Mouse (Mus musculus) thymus, postnatal 25 days (tissue): ENCODE measurements around the gene Rai14.

Experiments
- DNase-seq: peaks from one replicate; pipeline ENCODE4 v3.0.0; 2022

The Rai14 gene

DNA sequence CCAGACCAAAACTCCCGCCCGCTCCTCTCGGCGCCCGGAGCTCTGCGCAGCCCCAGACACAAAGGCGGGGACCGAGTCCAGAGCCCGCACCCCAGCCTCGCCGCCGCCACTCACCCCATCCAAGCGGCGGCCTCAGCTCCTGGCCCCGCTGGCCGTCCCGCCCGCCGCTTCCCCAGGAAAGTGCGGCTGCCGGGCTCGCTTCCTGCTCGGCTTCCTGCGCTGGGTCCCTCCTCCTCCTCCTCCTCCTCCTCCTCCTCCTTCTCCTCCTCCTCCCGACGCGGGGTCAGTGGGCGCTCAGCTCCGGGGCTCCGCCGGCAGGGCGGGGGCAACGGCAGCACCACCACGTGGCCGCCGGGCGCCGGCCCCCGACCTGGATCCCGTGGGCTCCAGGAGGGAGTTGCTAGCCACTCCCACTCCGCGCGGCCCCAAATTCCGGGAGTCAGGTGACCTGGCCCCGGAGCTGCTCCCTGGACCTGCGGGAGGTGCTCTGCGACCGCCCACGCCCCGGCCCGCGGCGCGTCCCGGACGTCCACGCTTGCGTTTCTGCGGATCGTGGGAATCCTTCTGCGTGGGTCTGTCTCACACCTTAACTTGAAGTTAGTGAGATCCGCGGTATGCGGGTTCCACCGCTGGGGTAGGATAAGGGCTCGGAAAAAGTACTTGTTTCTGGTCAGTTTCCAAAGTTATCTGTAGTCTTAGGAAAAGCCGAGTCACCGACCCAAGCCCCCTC is at the start of gene Rai14:
Rai14 (minus strand) TSS at position 216 of the 730 bp plus-strand sequence.
- DNase-seq, result peak; percentile 3

DNA sequence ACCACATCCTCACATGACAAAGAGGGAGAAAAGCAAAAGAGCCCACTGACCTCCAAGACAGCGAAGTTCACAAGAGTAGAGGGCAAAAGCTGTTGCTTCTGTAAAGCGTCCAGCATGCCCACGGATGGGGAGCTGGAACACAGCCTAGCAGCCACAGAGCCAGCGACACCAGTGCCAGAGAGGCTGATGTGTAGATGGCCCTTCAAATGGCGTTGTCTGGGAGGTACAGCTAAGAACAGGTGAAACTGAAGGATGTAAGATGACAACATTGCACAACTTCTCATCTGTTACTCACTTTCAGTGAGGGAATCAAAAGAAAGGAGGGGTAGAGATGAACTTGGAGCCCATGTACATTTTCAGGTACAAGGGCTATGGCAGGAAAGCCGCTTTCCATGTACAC is 47.0 kb upstream of the Rai14 start:
- no peak for DNase-seq

DNA sequence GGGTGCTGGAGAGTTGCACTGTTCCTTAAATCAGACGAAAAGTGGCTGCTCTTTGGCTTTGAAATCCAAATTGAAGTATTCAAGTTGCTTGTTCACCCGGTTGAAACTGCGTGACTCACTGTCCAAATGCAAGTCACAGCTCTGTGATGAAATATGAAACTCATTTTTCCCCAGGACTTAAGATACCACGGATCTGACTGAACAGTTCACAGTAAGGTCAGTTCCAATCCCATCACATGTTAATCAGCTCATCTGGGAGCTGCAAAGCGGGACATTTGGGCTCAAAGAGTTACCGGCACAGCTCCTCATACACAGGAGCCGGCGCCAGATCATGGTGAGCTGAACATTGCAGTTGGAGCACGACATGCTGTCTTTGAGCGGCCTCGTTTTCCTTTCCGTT is 45.6 kb upstream of the Rai14 start:
- no peak for DNase-seq

DNA sequence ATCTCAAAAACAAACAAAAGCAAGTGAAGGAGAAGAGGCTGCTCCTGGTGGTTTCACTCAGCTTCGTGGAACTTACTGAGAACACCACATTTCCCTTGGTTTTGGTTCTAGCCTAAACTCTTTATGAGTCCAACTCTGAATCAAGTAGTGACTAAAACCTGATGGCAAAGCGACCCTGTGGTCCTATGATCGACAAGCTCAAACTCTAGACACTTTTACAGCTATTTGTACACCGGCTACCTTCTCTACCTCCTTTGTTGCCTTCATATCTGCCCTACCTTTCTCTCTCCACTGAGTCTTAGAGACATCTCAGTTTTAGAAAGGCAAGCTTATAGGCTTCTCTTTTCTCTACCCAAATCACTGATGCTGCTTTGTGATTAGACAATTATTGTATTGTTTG is 45.0 kb upstream of the Rai14 start:
- DNase-seq, result no peak

DNA sequence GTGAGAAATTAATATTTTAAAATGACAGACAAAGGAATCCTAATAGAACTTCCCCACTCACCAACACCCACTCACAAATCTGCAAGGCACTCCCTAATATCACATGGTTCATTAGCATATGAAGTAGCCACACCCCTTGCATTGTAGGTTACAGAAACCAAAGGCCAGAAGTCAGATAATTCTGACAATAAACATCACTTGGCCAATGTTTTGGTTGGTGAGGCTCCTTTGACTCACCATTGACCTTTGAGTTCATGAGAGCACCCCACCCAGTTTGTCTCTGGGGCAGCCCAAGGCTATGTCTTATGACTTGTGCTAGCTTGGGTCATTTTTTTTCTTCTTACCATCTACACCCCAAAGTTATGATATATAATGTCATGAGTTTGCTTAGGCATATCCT is 44.4 kb upstream of the Rai14 start:
- no peak for DNase-seq

DNA sequence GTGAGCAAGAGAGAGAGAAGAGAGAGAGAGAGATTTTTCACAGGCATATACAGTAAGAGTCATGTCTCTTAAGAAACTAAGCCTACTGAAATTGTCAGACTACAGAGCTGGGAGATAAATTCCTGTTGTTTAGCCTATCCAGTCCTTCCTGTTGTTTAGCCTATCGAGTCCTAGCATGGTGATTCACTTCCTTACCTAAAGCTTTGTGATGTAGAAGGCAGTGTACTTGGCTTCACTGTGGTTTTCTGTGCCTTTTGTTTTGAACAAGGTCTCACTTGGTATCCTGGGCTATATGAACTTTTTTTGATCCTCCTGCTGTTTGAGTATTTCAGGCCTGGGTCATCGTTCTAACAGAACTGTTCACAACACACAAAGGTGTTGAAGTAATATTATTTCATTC is 36.7 kb upstream of the Rai14 start:
- no peak for DNase-seq

DNA sequence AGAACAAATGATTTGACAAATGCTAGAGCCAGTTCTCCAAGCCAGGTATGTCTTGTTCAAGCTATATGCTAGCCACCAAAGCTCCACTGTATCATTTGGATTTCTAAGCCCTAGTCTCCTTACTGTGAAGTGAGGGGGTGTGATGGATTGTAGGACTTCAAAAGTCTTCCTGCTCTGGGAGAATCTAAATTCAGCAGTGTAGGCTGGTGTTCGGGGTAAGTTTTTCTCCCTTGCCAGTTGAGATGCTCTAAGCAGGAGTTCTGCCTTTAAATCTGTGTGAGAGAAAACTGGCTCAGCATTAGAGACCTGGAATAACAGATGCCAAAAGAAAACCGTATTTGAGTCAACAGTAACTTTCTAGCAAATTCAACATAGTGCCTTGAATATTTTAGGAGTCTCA is 35.9 kb upstream of the Rai14 start:
- no peak for DNase-seq

DNA sequence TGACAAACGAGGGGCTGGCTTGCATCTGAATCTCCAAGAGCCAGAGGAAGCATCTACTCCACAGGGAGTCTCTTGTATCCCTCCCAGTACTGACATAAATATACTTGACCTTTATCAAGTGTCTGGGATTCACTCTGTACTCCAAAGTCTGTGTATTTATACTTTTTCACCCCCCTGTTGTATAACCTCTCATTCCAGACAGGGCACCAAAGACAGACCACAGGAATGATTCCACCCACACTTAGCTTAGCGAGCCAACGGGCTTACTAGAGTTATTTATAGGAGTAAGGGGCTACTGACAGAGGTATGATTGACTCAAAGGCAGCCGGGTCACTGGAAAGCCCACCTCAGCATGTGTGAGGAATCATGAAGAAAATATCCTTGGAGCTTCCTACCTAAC is 35.3 kb upstream of the Rai14 start:
- no peak for DNase-seq

DNA sequence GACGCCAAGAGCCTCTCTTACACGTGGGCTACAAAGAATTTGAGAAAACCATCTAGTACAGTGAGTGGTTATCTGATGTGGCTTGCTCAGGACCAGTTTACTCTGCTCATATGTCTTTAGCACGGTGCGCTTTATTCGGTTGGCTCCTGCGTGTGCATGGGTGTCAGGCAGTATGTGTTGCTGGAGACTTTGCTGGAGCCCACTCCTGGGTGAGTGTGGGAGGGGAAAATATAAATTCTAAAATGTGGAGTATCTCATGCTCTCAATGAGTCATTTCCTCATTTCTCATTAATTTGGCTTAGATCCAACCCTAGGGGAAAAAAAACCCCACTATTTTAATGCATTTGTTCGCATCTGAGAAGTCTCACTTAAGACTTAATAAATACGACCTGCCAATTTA is 33.2 kb upstream of the Rai14 start:
- DNase-seq, result no peak

DNA sequence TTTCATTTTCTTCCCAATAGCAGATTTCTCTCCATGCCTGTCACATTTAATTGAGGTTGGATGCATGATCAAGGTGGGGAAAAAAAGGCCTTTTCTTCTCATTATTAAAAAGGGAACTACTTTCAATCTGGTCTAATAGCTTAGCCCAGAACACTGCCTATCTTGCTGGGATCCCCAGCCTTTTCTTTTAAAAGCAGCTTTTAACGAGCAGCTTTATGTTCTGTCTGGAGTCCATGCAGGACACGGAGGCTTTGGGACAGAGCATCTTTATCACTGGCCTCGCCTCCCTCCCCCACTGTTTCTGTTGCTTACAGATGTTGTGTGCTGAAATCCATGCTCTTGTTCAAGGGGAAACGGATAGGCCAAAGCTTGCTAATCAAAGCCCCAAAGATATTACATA is 32.8 kb upstream of the Rai14 start:
- DNase-seq, result no peak

DNA sequence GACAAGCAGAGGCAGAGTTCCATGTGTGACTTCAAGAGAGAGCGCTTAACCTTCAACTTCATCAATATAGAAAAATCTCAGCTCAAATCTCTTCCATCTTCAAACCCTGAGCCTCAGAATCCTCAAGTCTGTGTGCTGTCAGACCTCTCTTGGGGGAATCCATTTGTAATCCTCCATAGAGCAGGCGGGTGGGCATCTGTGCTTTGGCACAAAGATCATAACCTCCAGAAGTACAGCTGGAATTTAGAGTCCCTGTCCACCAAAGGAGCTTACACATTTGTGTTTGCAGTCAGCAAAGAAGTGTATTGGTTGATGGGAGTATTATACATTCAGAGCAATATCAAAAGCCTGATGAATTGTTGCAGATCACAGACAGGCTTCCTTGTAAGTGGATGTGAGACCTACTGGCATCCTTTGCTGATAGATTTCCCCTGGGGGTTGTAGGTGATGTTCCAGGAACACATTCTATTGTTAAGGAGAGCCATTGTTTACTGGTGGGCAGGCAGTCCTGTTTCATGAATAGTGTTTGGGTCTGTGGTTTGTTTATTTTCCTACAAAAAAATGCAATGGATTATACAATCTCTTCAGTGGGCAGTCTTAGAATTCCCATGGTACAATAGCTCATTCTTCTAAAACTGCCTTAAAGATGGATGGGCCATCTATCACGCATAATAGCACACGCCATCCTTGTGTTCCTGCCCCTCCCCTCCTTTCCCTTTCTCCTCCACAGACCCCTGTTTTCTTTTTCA is 32.1 kb upstream of the Rai14 start:
- DNase-seq, result no peak

DNA sequence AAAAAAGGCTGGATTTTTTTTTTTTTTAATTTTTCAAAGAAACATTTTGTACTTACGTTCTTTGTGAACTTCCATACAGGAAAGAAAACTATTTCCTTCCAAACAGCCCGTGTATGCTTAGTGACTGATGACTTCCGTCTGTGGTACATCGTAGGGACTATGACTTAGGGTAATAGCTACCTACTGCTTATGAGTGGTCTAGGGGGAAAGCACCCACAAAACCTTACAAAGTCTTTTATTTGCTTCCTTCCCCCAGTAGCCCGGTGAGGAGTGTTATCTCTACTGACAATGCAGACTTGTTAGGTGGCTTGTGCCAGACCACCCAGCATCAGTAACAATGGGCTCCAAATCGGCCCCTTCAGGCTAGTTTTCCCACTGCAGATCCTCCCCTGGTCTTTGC is 28.0 kb upstream of the Rai14 start:
- DNase-seq, result no peak

DNA sequence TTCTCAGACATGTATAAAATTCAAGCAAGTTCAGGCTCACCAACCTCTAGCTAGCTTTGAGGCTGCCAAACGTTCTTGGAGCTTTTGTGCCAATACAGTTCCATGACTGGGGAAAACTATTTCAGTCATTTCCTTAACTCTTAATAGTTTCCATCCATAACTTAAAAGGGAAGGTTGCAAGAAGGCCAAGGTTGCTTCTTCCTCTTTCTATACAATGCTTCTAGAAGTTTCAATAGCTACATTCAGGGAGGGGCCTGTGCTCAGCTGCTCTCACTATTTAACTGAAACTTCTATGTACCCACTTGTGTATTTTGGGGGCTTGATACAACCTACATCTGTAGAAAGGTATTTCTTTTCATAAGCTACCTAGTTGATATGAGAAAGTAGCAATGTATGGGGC is 24.9 kb upstream of the Rai14 start:
- no peak for DNase-seq

DNA sequence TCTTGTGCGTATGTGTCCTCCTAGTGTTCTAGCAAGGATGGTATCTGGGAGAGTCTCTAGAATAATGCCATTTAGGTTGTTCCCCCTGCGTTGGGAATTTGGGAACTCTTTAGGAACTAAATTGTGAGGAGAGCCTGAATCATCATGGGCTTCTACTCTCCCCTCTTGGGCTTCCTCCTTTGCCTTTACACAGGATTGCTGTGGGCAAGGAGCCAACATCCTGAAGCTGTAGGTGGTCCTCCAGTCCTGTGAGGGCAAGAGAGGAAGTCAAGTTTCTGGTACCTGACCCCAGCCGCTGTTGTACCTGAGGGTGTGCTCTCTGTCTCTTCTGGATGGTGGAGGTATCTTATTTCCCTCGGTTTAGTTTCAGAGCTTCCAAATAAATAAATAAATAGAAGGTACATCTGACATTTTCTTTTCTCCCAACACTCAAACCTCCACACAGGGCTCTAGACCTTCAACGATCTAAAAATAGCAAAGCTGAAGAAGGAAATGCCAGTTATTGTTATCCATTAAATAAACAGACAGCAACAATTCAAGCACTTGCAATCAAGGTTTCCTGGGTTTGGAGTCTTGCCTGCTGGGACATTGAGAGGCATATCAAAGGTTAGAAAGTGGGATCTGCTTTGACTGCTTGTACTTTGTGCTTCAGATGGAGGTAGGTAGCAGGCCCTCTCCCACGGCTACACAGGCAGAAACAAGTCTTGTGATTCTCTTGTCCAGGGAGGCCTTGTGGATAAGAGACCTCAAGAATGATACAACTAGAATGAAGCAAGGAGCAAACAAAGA is 24.1 kb upstream of the Rai14 start:
- DNase-seq, result no peak

DNA sequence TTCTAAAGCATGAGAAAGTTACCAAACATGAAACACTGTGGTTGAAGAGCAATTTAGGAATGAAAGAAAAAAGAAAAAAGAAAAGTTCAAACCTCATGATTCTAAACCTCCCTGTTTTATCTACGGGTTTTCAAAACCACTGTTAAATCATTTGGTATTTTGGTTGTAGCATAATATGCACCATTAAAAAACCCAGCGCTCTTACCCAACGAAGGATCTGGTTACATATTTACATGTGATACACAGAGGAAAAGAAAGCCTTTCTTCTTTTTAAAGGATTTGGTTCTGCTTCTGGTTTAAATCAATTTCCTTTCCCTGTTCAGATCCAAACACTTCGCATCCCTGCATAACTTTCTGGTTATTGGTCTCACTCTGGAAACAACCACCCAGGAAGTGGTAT is 21.5 kb upstream of the Rai14 start:
- no peak for DNase-seq

DNA sequence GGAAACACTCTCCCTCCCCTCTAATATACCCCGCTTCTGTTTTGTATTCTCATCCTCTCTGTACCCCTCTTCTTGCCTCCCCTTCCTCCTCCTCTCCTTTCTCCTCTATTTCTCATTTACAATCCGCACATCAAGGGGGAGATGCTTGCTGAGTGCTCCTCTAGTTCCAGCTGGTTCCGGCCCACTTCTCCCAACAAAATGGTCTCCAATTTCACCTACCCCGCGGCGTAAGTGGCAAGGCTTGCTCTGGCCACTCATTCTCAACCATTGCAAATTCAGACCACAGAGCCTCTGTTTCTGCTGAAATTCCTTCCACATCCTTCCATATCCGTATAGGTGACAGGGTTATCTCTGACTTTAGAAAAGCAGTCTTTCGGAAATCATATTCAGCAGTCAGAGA is 20.8 kb upstream of the Rai14 start:
- no peak for DNase-seq

DNA sequence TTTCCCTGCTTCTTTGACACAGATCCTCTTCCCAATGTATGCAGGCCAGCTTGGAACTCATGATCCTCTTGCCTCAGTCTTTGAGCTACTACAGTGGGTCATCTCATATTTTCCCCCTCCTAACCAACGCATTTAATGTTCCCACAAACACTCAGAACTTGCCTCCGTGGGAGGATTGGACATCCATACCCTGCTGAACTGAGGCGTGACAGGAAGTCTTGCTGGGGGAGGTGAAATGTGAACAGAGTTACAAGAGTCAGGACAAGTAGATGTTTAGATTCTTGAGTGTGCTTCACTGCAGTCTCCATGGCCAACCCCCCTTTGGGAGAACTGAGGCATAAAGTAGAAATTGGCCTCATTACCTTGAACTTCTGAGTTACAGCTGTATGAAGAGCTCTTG is 17.0 kb upstream of the Rai14 start:
- no peak for DNase-seq

DNA sequence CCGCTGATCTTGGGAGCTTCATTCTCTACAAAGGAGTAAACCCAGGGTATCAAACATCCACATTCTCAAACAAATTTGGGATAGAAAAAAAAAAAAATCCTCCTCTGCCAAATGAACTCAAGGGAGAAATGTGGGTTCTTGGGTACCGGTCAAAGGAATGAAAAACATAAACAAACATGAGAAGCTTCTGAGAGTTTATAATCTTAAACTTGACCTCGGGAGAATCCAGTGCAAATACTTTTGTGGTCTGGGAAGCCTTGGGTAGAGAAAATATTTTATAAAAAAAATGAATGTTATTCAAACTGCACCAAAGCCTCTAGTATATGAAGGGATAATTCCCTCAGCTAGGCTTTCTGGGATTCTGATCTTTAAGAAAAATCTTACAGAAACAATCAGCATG is 11.8 kb upstream of the Rai14 start:
- DNase-seq, result no peak

DNA sequence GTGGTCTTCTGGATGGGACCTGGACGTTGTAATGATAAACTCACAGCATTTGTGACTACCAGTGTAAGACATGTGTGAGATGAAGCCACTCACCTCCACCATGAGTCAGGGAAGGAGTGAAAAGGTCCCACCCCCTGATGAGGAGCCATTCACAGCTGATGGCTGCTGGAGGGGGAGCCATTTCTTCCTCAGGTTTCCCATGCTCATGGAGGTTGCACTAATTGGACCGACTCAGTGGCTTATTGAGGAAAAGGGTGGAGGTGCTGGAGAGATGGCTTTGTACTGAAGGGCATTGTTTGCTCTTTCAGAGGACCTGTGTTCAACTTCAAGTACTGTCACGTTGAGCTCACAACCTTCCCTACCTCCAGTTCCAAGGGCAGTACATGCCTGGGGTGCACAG is 10.4 kb upstream of the Rai14 start:
- DNase-seq, result no peak

DNA sequence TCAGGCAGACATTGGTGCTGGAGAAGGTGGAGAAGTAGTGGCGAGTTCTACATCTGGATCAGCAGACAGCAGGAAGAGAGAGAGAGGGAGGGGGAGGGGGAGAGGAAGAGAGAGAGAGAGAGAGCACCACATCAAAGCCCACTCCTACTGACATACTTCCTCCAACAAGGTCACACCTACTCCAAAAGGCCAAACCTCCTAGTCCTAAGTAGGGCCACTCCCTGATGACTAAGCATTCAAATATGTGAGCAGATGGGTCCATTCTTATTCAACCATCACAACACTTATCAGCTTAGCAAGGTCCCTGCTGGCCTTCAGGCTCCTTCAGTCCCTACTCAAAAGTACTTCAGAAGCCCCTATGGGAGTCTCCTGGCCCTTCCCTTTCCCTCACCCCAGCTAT is 9.1 kb upstream of the Rai14 start:
- no peak for DNase-seq

DNA sequence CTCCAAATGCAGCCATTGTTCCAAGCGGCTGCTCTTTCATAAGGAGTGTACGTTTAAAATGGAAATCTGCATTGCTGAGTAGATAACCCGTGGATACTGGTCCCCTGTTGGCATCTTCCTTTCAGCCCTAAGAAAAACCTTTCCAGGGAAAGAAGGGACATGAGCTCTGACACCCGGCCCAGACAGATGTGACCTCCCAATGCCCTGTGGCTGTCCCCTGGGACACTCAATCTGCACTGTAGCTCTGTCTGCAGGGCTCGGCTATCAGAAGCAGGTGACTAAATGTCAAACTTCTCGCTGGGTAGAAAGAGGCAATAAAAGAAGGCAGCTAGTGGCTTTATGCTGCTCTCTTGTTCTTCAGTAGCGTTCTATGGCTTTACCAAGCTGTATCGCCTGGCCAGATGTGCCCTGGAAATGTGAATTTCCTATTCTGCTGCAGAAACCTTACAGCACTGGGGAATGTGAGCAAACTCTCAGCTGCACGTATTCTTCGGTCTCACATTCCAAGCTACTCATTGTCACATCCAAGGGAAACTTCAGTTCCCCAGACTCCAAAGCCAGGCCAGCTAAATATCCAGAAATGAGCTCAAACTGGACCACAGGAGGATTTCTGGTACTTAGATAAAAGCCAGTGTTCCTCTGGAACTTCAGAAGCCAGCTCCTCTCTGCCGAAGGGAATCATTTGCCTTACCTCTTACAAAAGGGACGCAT is 8.4 kb upstream of the Rai14 start:
- no peak for DNase-seq

DNA sequence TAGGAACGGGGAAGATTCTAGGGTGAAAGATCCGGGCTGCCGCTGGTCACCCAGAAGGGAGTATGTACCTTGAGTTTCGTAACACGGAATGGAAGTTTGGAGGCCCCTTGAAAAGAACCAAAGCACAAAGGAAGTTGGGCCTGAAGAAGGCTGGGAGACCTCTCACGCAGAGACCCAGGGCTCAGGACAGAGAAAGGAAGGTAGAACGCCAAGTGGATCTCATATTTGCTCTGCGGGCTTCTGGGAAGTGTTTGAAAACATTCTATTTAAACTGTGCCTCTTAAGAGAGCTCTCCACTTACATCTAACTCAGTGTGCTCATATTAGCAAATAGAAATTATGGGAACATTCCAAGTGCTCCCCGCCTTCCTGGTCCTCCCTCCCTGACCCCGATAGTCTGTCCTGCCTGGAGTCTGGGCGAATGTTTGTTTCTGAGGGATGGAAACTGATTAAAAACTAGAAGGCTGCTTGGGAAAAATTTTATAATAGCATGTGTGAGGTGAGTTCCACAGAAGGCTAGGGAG is 6.9 kb upstream of the Rai14 start:
- no peak for DNase-seq

DNA sequence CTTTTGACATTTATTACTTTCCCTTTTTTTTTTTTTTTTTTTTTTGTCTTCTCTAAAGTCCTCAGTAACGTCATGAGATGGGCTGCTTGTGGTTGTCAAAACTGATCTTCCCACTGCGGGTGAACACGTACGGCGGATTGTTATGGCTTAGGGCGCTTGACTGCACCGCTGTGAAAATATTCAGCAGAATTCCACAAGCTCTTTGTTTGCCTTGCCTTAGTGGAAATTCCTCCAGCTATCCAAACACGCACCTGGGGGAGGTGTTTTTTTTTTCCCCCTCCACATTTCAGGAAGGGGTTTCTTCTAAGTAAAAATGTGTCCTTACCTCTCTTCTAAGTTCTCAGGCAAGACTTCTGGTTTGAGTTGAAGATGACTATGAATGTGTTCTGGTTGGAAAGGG is 6.2 kb upstream of the Rai14 start:
- no peak for DNase-seq
